Mouse (Mus musculus) intestine, embryonic 14.5 days (tissue): Measurements from ENCODE around the gene Dock8. TPM values are rescaled to one million over a fixed set of nuclear protein-coding genes. Genes with fewer than 3 reads are reported as not detected.

ENCODE experiments used
- ATAC-seq: fragments of 200-750 bp; cut with Nextera tagmentation; replicated peaks from 2 replicates; pipeline ENCODE4 v1.8.0; 2017; ENCODE audit warnings: low read depth, moderate number of reproducible peaks, moderate TSS enrichment, moderate library complexity; ENCODE audit not compliant: low FRiP score, low TSS enrichment
- DNase-seq: peaks from one replicate; pipeline ENCODE4 v3.0.0-alpha.2; 2018; ENCODE audit warnings: low spot score
- H3K27ac ChIP-seq: fragments of 300-500 bp; sonication (generic); 2 replicates; pipeline ENCODE4 v1.5.1; 2014; ENCODE audit warnings: low read depth, mild to moderate bottlenecking, control low read depth
- H3K27me3 ChIP-seq: fragments of 300-500 bp; sonication (generic); replicated peaks from 2 replicates; pipeline ENCODE4 v1.6.1; 2014; ENCODE audit warnings: low read length, control low read depth; ENCODE audit not compliant: control insufficient read depth, insufficient read depth
- H3K36me3 ChIP-seq: fragments of 300-500 bp; sonication (generic); 2 replicates; pipeline ENCODE4 v1.6.1; 2014; ENCODE audit warnings: low read length, control low read depth; ENCODE audit not compliant: control insufficient read depth, insufficient read depth
- H3K4me1 ChIP-seq: fragments of 300-500 bp; sonication (generic); replicated peaks from 2 replicates; pipeline ENCODE4 v1.6.1; 2014; ENCODE audit warnings: low read length, control low read depth, mixed read lengths; ENCODE audit not compliant: control insufficient read depth, insufficient read depth
- H3K4me2 ChIP-seq: fragments of 300-500 bp; sonication (generic); 2 replicates; pipeline ENCODE4 v1.6.1; 2014; ENCODE audit warnings: low read length
- H3K4me3 ChIP-seq: fragments of 300-500 bp; sonication (generic); 2 replicates; pipeline ENCODE4 v1.5.1; 2014; ENCODE audit warnings: low read depth, low read length, control low read depth, mixed read lengths
- H3K9ac ChIP-seq: fragments of 300-500 bp; sonication (generic); 2 replicates; pipeline ENCODE4 v1.6.1; 2014; ENCODE audit warnings: mild to moderate bottlenecking, low read length
- H3K9me3 ChIP-seq: fragments of 300-500 bp; sonication (generic); 2 replicates; pipeline ENCODE4 v1.6.1; 2016; ENCODE audit warnings: low read length, control low read depth; ENCODE audit not compliant: control insufficient read depth
- WGBS: fragments of 180-500 bp; shearing (Covaris S2); extraction: QIAGEN DNeasy Blood & Tissue Kit; methylation state at CpG from one replicate; pipeline ENCODE4 v1.1.7; 2014; 5-methylcytosine and 5-hydroxymethylcytosine counted together
- polyA plus RNA-seq: library from polyadenylated mRNA; unstranded; fragments of >200 nt; fragmentation: Nextera tagmentation; extraction: Ambion mirVana; gene quantifications from 2 replicates; pipeline ENCODE4 v1.2.1, GENCODE M21; 2014

Gene Dock8
- 3.3 and 4.5 TPM in 2 replicates for polyA plus RNA-seq

- H3K4me3 ChIP-seq: peak within 1 kb of the TSS; percentile 67
- H3K9ac ChIP-seq: peak within 1 kb of the TSS; percentile 55
- no peaks in the 10 kb centered on the region; the same call in 1 of the 2 replicates for H3K4me1 ChIP-seq
- peak within 1 kb of the TSS; percentile 96 for H3K4me2 ChIP-seq
- ATAC-seq (peak; percentile 78), DNase-seq (peak; percentile 73)
- WGBS: under 1% methylated on average over 82 of the region's 109 CpGs
- no peaks in the 10 kb centered on the region for H3K36me3 ChIP-seq
- 0 out of 2 replicates have a peak within 1 kb of the TSS, but pooled peaks have one; percentile 4 for H3K27ac ChIP-seq
- H3K27me3 ChIP-seq: peaks cover 43% of the 10 kb centered on the region
- no peaks in the 10 kb centered on the region for H3K9me3 ChIP-seq
Observed at GRCm38 (mm10) chr19:24999201-24999886, at the start of gene Dock8. Dock8 (plus strand) TSS chr19:24999534.

GRCm38 (mm10) chr19:24958531-24958930 lies 40.8 kb upstream of the Dock8 start:
- WGBS: 43% methylated on average over 3 of the region's 3 CpGs
- Histone ChIP-seq H3K4me1 (0 out of 2 replicates have a peak, but pooled peaks cover 7% of the 10 kb centered on the region), H3K9ac (no peak overlapping the region), H3K9me3 (no peaks in the 10 kb centered on the region), H3K27me3 (no peaks in the 10 kb centered on the region), H3K4me2 (no peak overlapping the region), H3K4me3 (no peak overlapping the region), H3K27ac (no peak overlapping the region), H3K36me3 (peaks cover 12% of the 10 kb centered on the region)
- ATAC-seq: no peak
- DNase-seq: no peak

- 0 out of 2 replicates have a peak, but pooled peaks cover 7% of the 10 kb centered on the region for H3K4me1 ChIP-seq
- peak within 1 kb of the TSS; percentile 60 for H3K4me2 ChIP-seq
- peak within 1 kb of the TSS; percentile 96 for H3K4me3 ChIP-seq
- no peaks in the 10 kb centered on the region for H3K36me3 ChIP-seq
- 0 out of 2 replicates have a peak within 1 kb of the TSS, but pooled peaks have one; percentile 25 for H3K27ac ChIP-seq
- ATAC-seq: peak; percentile 99
- DNase-seq: peak; percentile 99
- H3K27me3 ChIP-seq: no peaks in the 10 kb centered on the region
- no peaks in the 10 kb centered on the region for H3K9me3 ChIP-seq
- peak within 1 kb of the TSS; percentile 81 for H3K9ac ChIP-seq
- under 1% methylated on average over 36 of the region's 36 CpGs for WGBS
Observed at GRCm38 (mm10) chr19:24961172-24961962, 38.0 kb upstream of the Dock8 start, which contains the start of gene Cbwd1. Cbwd1 (minus strand) TSS chr19:24961610.

- Histone ChIP-seq H3K4me1 (no peaks in the 10 kb centered on the region), H3K27ac (no peak overlapping the region), H3K36me3 (no peaks in the 10 kb centered on the region), H3K27me3 (no peaks in the 10 kb centered on the region), H3K4me2 (no peak overlapping the region), H3K9ac (no peak overlapping the region), H3K9me3 (no peaks in the 10 kb centered on the region), H3K4me3 (no peak overlapping the region)
- ATAC-seq: no peak
- no peak for DNase-seq
- WGBS: 85% methylated on average over 2 of the region's 2 CpGs
Observed at GRCm38 (mm10) chr19:24966203-24966602, 33.1 kb upstream of the Dock8 start.

- Histone ChIP-seq H3K27me3 (no peaks in the 10 kb centered on the region), H3K9me3 (no peaks in the 10 kb centered on the region), H3K9ac (no peak overlapping the region), H3K4me2 (no peak overlapping the region), H3K4me3 (no peak overlapping the region), H3K27ac (no peak overlapping the region), H3K36me3 (no peaks in the 10 kb centered on the region), H3K4me1 (no peaks in the 10 kb centered on the region)
- no peak for ATAC-seq
- no peak for DNase-seq
- 71% methylated on average over 2 of the region's 2 CpGs for WGBS
Observed at GRCm38 (mm10) chr19:24966941-24967340, 32.4 kb upstream of the Dock8 start.

GRCm38 (mm10) chr19:24971307-24971706 lies 28.0 kb upstream of the Dock8 start:
- no peaks in the 10 kb centered on the region for H3K36me3 ChIP-seq
- ATAC-seq (no peak), DNase-seq (no peak)
- H3K9me3 ChIP-seq: no peaks in the 10 kb centered on the region
- no peak overlapping the region for H3K9ac ChIP-seq
- H3K27me3 ChIP-seq: no peaks in the 10 kb centered on the region
- H3K4me3 ChIP-seq: no peak overlapping the region
- no peaks in the 10 kb centered on the region for H3K4me1 ChIP-seq
- H3K4me2 ChIP-seq: no peak overlapping the region
- 83% methylated on average over 7 of the region's 7 CpGs for WGBS
- no peak overlapping the region for H3K27ac ChIP-seq

GRCm38 (mm10) chr19:24972701-24973390 lies 26.5 kb upstream of the Dock8 start:
- Histone ChIP-seq H3K36me3 (no peaks in the 10 kb centered on the region), H3K27me3 (no peaks in the 10 kb centered on the region), H3K4me2 (no peak overlapping the region), H3K4me3 (no peak overlapping the region), H3K27ac (peak overlapping the region; percentile 27), H3K4me1 (no peaks in the 10 kb centered on the region), H3K9me3 (no peaks in the 10 kb centered on the region), H3K9ac (no peak overlapping the region)
- peak; percentile 81 for ATAC-seq
- 62% methylated on average over 3 of the region's 3 CpGs for WGBS
- DNase-seq: no peak

GRCm38 (mm10) chr19:24977991-24978390 lies 21.3 kb upstream of the Dock8 start:
- H3K9ac ChIP-seq: no peak overlapping the region
- H3K9me3 ChIP-seq: no peaks in the 10 kb centered on the region
- H3K4me3 ChIP-seq: no peak overlapping the region
- ATAC-seq (no peak), DNase-seq (no peak)
- no peak overlapping the region for H3K27ac ChIP-seq
- 50% methylated on average over 11 of the region's 11 CpGs for WGBS
- H3K36me3 ChIP-seq: no peaks in the 10 kb centered on the region
- H3K4me2 ChIP-seq: no peak overlapping the region
- no peaks in the 10 kb centered on the region for H3K4me1 ChIP-seq
- H3K27me3 ChIP-seq: no peaks in the 10 kb centered on the region
